Mouse (Mus musculus): ENCODE measurements around the gene Gm498. TPM values are rescaled to one million over a fixed set of nuclear protein-coding genes. Genes with fewer than 3 reads are reported as not detected.

The Gm498 gene
- total and polyA plus RNA-seq, 3 experiments: 0.12 TPM; not detected in 2

DNA sequence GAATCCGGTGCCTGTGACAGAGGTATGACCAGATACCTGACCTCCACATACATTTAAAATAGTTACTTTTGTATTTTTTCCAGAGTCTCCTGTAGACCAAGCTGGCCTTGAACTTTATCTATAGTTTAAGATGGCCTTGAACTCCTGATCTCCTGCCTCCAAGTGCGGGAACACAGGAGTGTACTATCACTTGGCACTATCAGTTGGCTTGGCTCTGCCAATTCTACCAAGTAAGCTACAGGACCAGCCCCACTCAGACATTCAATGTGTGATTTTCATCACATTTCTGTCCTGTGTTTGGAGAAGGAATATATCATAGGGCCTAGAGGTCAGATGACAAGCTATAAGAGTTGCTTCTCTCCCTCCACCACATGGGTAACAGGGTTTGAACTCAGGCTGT lies 32.3 kb upstream of the Gm498 start:
- H3K27ac ChIP-seq: no peak overlapping the region
- no peak for TF ChIP-seq CTCF (IDR thresholded peaks at IDR 0.05)
- intact Hi-C loops (cut with DNase I): loop anchor here (10.0 kb wide), 1 partner anchor 240 kb away; no protein-coding TSS in a partner anchor
- no peaks in the 10 kb centered on the region for H3K79me2 ChIP-seq (replicated peaks; ENCODE audit: control insufficient read depth, insufficient read depth, low read length)
- no peak overlapping the region for H3K4me3 ChIP-seq
- H3K27me3 ChIP-seq (ENCODE audit: control insufficient read depth, insufficient read depth, low read length): no peaks in the 10 kb centered on the region
- H3K9ac ChIP-seq (ENCODE audit: low read depth, low read length): no peak overlapping the region
- H3K4me1 ChIP-seq (ENCODE audit: control insufficient read depth, insufficient read depth, low read length): peaks cover 1% of the 10 kb centered on the region; the same call in 1 of the 2 replicates
- no peaks in the 10 kb centered on the region for H3K36me3 ChIP-seq (ENCODE audit: control insufficient read depth, insufficient read depth, low read length)
- 82% methylated on average over 2 of the region's 2 CpGs for WGBS
- no peak for DNase-seq

DNA sequence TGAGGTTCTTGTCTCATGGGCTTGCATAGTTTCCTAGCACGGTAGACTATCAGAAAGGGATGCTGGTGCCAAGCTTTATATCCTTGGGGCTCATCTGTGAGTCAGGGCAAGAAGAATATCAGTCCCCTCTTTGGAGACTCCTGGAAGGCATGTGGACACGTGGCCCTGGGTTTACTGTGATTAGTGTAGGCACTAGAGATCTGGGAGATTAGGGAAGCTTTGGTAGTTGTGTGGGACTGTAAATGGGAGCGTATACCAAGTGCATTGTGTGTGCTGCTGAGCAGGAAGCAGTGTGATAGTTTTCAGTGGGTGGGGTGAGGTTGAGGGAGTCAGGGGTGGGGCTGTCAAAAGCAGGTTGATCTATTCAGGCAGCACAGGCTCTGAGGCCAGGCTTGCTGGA lies 31.7 kb upstream of the Gm498 start:
- intact Hi-C loops (cut with DNase I): loop anchor here (10.0 kb wide), 1 partner anchor 240 kb away; no protein-coding TSS in a partner anchor
- no peak for DNase-seq
- no peak overlapping the region for H3K9ac ChIP-seq (ENCODE audit: low read depth, low read length)
- TF ChIP-seq CTCF (IDR thresholded peaks at IDR 0.05) (no peak), EP300 (IDR thresholded peaks at IDR 0.05; ENCODE audit: insufficient read depth, low read depth, low read length) (no peak), POLR2A (IDR thresholded peaks at IDR 0.05; ENCODE audit: insufficient read depth, low read depth, low read length) (no peak)
- H3K4me3 ChIP-seq: no peak overlapping the region
- 47% methylated on average over 3 of the region's 3 CpGs for WGBS
- H3K79me2 ChIP-seq (replicated peaks; ENCODE audit: control insufficient read depth, insufficient read depth, low read length): no peaks in the 10 kb centered on the region
- no peak overlapping the region for H3K27ac ChIP-seq
- peaks cover 1% of the 10 kb centered on the region; the same call in 1 of the 2 replicates for H3K4me1 ChIP-seq (ENCODE audit: control insufficient read depth, insufficient read depth, low read length)
- no peaks in the 10 kb centered on the region for H3K36me3 ChIP-seq (ENCODE audit: control insufficient read depth, insufficient read depth, low read length)
- H3K27me3 ChIP-seq (ENCODE audit: control insufficient read depth, insufficient read depth, low read length): no peaks in the 10 kb centered on the region

DNA sequence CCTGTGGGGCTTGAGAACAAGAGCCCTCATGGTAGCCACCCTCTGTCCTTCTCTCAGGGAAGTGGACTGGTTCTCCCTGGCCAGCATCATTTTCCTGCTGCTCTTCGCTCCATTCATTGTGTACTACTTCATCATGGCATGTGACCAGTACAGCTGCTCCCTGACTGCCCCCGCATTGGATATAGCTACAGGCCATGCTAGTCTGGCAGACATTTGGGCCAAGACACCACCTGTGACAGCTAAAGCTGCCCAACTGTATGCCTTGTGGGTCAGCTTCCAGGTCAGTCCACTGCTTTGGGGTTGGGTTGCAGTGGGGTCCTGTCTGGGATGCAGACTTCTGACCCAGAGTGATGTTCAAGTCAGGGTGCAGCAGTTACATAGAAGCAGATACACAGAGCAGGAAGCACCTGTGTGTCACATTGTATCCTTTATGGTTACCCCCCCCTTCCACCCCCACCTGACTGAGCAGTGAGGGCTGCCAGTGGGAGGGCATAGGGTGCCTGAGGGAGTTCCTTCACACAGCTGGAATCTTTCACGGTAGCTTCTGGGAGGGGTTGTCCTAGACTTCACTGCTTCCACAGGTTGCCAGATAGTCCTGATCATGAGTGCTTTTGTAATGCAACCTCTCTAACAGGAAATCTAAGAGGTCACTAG lies 28.8 kb upstream of the Gm498 start:
- Histone ChIP-seq H3K27me3 (ENCODE audit: control insufficient read depth, insufficient read depth, low read length) (no peaks in the 10 kb centered on the region), H3K79me2 (replicated peaks; ENCODE audit: control insufficient read depth, insufficient read depth, low read length) (no peaks in the 10 kb centered on the region), H3K9ac (ENCODE audit: low read depth, low read length) (no peak overlapping the region), H3K4me1 (ENCODE audit: control insufficient read depth, insufficient read depth, low read length) (no peaks in the 10 kb centered on the region), H3K36me3 (ENCODE audit: control insufficient read depth, insufficient read depth, low read length) (no peaks in the 10 kb centered on the region), H3K4me3 (no peak overlapping the region), H3K27ac (no peak overlapping the region)
- WGBS: 71% methylated on average over 3 of the region's 3 CpGs
- DNase-seq: no peak
- TF ChIP-seq EP300 (IDR thresholded peaks at IDR 0.05; ENCODE audit: insufficient read depth, low read depth, low read length) (no peak), POLR2A (IDR thresholded peaks at IDR 0.05; ENCODE audit: insufficient read depth, low read depth, low read length) (no peak), CTCF (IDR thresholded peaks at IDR 0.05) (no peak)
- intact Hi-C loops (cut with DNase I): loop anchor here (10.0 kb wide), 1 partner anchor 237 kb away; no protein-coding TSS in a partner anchor

DNA sequence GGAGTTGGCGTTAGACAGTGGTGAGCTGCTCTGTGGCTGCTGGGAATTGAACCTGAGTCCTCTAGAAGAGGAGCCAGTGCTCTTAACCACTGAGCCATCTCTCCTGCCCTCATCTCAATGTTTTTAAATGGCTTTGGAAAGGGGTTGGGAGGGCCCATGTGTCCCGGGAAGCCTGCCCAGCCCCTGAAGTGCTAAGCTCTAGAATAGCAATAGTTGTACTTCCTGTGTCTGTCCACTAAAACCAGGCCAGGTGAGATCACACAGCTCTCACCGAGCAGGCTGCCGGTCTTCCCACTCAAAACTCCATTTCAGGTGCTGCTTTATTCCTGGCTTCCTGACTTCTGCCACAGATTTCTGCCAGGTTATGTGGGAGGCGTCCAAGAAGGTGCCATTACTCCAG lies 26.5 kb upstream of the Gm498 start:
- no peaks in the 10 kb centered on the region for H3K36me3 ChIP-seq (ENCODE audit: control insufficient read depth, insufficient read depth, low read length)

DNA sequence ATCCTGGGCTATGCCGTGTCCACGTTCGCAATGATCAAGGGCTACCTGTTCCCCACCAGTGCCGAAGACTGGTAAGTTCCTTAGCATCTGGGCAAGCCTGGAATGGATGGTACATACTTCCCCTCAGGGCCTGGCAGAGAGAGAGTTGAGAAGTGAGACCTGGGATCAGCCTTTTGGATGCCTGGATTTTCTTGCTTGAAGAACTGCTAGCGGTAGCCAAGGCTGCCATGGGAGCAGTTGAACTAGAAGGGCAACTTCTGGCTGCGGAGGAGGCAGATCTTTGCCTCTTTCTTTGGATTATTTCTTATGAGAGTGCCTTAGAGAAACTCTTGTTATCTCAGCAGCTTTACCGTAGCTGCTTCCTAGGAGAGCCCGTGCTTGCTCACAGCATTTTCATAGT lies 25.3 kb upstream of the Gm498 start:
- Histone ChIP-seq H3K9ac (ENCODE audit: low read depth, low read length) (no peak overlapping the region), H3K27ac (no peak overlapping the region), H3K4me1 (ENCODE audit: control insufficient read depth, insufficient read depth, low read length) (no peaks in the 10 kb centered on the region), H3K79me2 (replicated peaks; ENCODE audit: control insufficient read depth, insufficient read depth, low read length) (no peaks in the 10 kb centered on the region), H3K27me3 (ENCODE audit: control insufficient read depth, insufficient read depth, low read length) (no peaks in the 10 kb centered on the region), H3K4me3 (no peak overlapping the region), H3K36me3 (ENCODE audit: control insufficient read depth, insufficient read depth, low read length) (no peaks in the 10 kb centered on the region)
- intact Hi-C loops (cut with DNase I): no loop called here
- no peak for DNase-seq
- 95% methylated on average over 8 of the region's 8 CpGs for WGBS
- TF ChIP-seq EP300 (IDR thresholded peaks at IDR 0.05; ENCODE audit: insufficient read depth, low read depth, low read length) (no peak), POLR2A (IDR thresholded peaks at IDR 0.05; ENCODE audit: insufficient read depth, low read depth, low read length) (no peak), CTCF (IDR thresholded peaks at IDR 0.05) (no peak)

More for the DNA sequence above, 26.5 kb upstream of the Gm498 start:
- WGBS: 90% methylated on average over 5 of the region's 5 CpGs
- Histone ChIP-seq H3K27ac (no peak overlapping the region), H3K79me2 (replicated peaks; ENCODE audit: control insufficient read depth, insufficient read depth, low read length) (no peaks in the 10 kb centered on the region), H3K4me1 (ENCODE audit: control insufficient read depth, insufficient read depth, low read length) (no peaks in the 10 kb centered on the region), H3K27me3 (ENCODE audit: control insufficient read depth, insufficient read depth, low read length) (no peaks in the 10 kb centered on the region), H3K4me3 (no peak overlapping the region), H3K9ac (ENCODE audit: low read depth, low read length) (no peak overlapping the region)
- intact Hi-C loops (cut with DNase I): no loop called here
- no peak for DNase-seq
- TF ChIP-seq CTCF (IDR thresholded peaks at IDR 0.05) (no peak), EP300 (IDR thresholded peaks at IDR 0.05; ENCODE audit: insufficient read depth, low read depth, low read length) (no peak), POLR2A (IDR thresholded peaks at IDR 0.05; ENCODE audit: insufficient read depth, low read depth, low read length) (no peak)

DNA sequence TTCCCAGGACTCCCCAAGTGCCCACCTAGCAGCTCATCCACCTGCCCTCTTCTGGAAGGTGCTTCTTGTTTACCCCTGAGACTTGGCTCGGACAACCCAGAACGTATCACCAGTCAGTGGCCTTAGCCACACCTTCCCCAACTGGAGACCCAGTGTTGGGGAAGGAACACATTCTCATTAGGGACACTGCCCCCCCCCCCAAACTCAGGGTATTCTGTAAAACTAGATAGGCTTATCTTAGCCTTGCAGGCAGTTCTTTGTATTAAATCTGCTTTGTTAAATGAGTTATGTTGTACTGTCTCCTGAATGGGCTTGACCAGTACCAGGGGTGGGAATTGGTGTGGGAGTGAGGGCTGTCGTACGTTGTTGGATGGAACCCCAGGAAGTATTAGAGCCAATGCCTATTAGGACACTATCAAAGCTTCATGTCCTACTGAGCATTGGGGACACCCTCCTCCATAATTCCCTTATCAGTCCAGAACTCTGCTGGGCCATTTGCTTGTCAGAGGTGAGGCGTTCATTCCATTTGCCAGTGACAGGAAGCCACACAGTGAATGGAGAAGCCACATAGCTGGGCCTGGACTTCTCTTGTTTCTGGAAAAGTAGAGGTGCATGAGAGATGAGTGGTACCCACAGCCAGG lies 18.4 kb upstream of the Gm498 start:
- no peaks in the 10 kb centered on the region for H3K36me3 ChIP-seq (ENCODE audit: control insufficient read depth, insufficient read depth, low read length)
- no peak overlapping the region for H3K4me3 ChIP-seq
- no peak overlapping the region for H3K27ac ChIP-seq
- TF ChIP-seq POLR2A (IDR thresholded peaks at IDR 0.05; ENCODE audit: insufficient read depth, low read depth, low read length): no peak
- no peak for TF ChIP-seq CTCF (IDR thresholded peaks at IDR 0.05)
- no peak for TF ChIP-seq EP300 (IDR thresholded peaks at IDR 0.05; ENCODE audit: insufficient read depth, low read depth, low read length)
- no peak for DNase-seq
- no peaks in the 10 kb centered on the region for H3K27me3 ChIP-seq (ENCODE audit: control insufficient read depth, insufficient read depth, low read length)
- 86% methylated on average over 5 of the region's 5 CpGs for WGBS
- no peaks in the 10 kb centered on the region for H3K4me1 ChIP-seq (ENCODE audit: control insufficient read depth, insufficient read depth, low read length)
- no peak overlapping the region for H3K9ac ChIP-seq (ENCODE audit: low read depth, low read length)
- H3K79me2 ChIP-seq (replicated peaks; ENCODE audit: control insufficient read depth, insufficient read depth, low read length): no peaks in the 10 kb centered on the region
- intact Hi-C loops (cut with DNase I): no loop called here

Measured in heart, adult 2 months (tissue).